Mouse (Mus musculus): ENCODE data around the gene Ribc2.

The Ribc2 gene

GRCm38 (mm10) chr15:85131275-85132192 is at the start of gene Ribc2, which contains the start of gene Smc1b:
TSS of gene Ribc2 (plus strand) at chr15:85132078.
TSS of gene Smc1b (minus strand) at chr15:85131964.
- DNase-seq (ENCODE audit: inconsistent age in 2 of 2, low spot score in 1 of 2): peak; percentile 36 to 69

GRCm38 (mm10) chr15:85085641-85086040 is 46.2 kb upstream of the Ribc2 start:
- no peak for DNase-seq (ENCODE audit: inconsistent age in 2 of 2, low spot score in 1 of 2)

GRCm38 (mm10) chr15:85132193-85132520 is 279 bp downstream of the Ribc2 start:
- DNase-seq (ENCODE audit: inconsistent age in 2 of 2, low spot score in 1 of 2): no peak

GRCm38 (mm10) chr15:85135143-85135542 is 3.3 kb downstream of the Ribc2 start:
- DNase-seq (ENCODE audit: inconsistent age in 2 of 2, low spot score in 1 of 2): no peak

- no peak for DNase-seq (ENCODE audit: inconsistent age in 2 of 2, low spot score in 1 of 2)
These were observed 9.4 kb downstream of the Ribc2 start for GRCm38 (mm10) chr15:85141290-85141689.

GRCm38 (mm10) chr15:85142441-85142840 is 10.6 kb downstream of the Ribc2 start:
- DNase-seq (ENCODE audit: inconsistent age in 2 of 2, low spot score in 1 of 2): no peak

- no peak for DNase-seq (ENCODE audit: inconsistent age in 2 of 2, low spot score in 1 of 2)
These were observed 11.3 kb downstream of the Ribc2 start for GRCm38 (mm10) chr15:85143161-85143560.

- no peak for DNase-seq (ENCODE audit: inconsistent age in 2 of 2, low spot score in 1 of 2)
These were observed 11.9 kb downstream of the Ribc2 start for GRCm38 (mm10) chr15:85143747-85144146.

- no peak for DNase-seq (ENCODE audit: inconsistent age in 2 of 2, low spot score in 1 of 2)
These were observed 12.4 kb downstream of the Ribc2 start for GRCm38 (mm10) chr15:85144249-85144648.

- DNase-seq (ENCODE audit: inconsistent age in 2 of 2, low spot score in 1 of 2): peak; percentile 66 to 85
These were observed 19.6 kb downstream of the Ribc2 start for GRCm38 (mm10) chr15:85151433-85151918.

- DNase-seq (ENCODE audit: inconsistent age in 2 of 2, low spot score in 1 of 2): peak in 1 of 2 experiments; percentile 35
These were observed 20.7 kb downstream of the Ribc2 start for GRCm38 (mm10) chr15:85152577-85152976.

- no peak for DNase-seq (ENCODE audit: inconsistent age in 2 of 2, low spot score in 1 of 2)
These were observed 22.2 kb downstream of the Ribc2 start for GRCm38 (mm10) chr15:85154091-85154490.

- DNase-seq (ENCODE audit: inconsistent age in 2 of 2, low spot score in 1 of 2): no peak
These were observed 24.3 kb downstream of the Ribc2 start for GRCm38 (mm10) chr15:85156198-85156597.

GRCm38 (mm10) chr15:85161416-85161815 is 29.5 kb downstream of the Ribc2 start:
- no peak for DNase-seq (ENCODE audit: inconsistent age in 2 of 2, low spot score in 1 of 2)

GRCm38 (mm10) chr15:85162693-85163663 is 31.1 kb downstream of the Ribc2 start:
- no peak for DNase-seq (ENCODE audit: inconsistent age in 2 of 2, low spot score in 1 of 2)

- no peak for DNase-seq (ENCODE audit: inconsistent age in 2 of 2, low spot score in 1 of 2)
These were observed 34.6 kb downstream of the Ribc2 start for GRCm38 (mm10) chr15:85166433-85166933.

- DNase-seq (ENCODE audit: inconsistent age in 2 of 2, low spot score in 1 of 2): no peak
These were observed 35.3 kb downstream of the Ribc2 start for GRCm38 (mm10) chr15:85167086-85167679.

GRCm38 (mm10) chr15:85172054-85172453 is 40.2 kb downstream of the Ribc2 start:
- DNase-seq (ENCODE audit: inconsistent age in 2 of 2, low spot score in 1 of 2): no peak

GRCm38 (mm10) chr15:85173425-85173824 is 41.5 kb downstream of the Ribc2 start:
- peak in 1 of 2 experiments; percentile 29 for DNase-seq (ENCODE audit: inconsistent age in 2 of 2, low spot score in 1 of 2)

GRCm38 (mm10) chr15:85174060-85174459 is 42.2 kb downstream of the Ribc2 start:
- no peak for DNase-seq (ENCODE audit: inconsistent age in 2 of 2, low spot score in 1 of 2)

- DNase-seq (ENCODE audit: inconsistent age in 2 of 2, low spot score in 1 of 2): peak in 1 of 2 experiments; percentile 23
These were observed 45.7 kb downstream of the Ribc2 start for GRCm38 (mm10) chr15:85177576-85177975.

All from adrenal gland, adult (tissue).